Mouse (Mus musculus): Measurements from ENCODE around the gene Krt16. TPM values are rescaled to one million over a fixed set of nuclear protein-coding genes. Genes with fewer than 3 reads are reported as not detected.

The Krt16 gene
- total RNA-seq (2021) = not detected

GRCm38 (mm10) chr11:100248852-100249465 is at the start of gene Krt16:
Gene Krt16, minus strand, starts transcription at chr11:100248902.
- no peak for DNase-seq (ENCODE audit: extremely low spot score in 1 of 2, low spot score in 1 of 2)

GRCm38 (mm10) chr11:100297801-100298200 is 49.1 kb upstream of the Krt16 start:
- DNase-seq (ENCODE audit: extremely low spot score in 1 of 2, low spot score in 1 of 2) = no peak

GRCm38 (mm10) chr11:100295308-100295707 is 46.6 kb upstream of the Krt16 start:
- peak; percentile 76 to 94 for DNase-seq (ENCODE audit: extremely low spot score in 1 of 2, low spot score in 1 of 2)

- no peak for DNase-seq (ENCODE audit: extremely low spot score in 1 of 2, low spot score in 1 of 2)
Measured at GRCm38 (mm10) chr11:100292884-100293283, 44.2 kb upstream of the Krt16 start.

GRCm38 (mm10) chr11:100290235-100290634 is 41.5 kb upstream of the Krt16 start:
- DNase-seq (ENCODE audit: extremely low spot score in 1 of 2, low spot score in 1 of 2) = no peak

- DNase-seq (ENCODE audit: extremely low spot score in 1 of 2, low spot score in 1 of 2) = no peak
Measured at GRCm38 (mm10) chr11:100288942-100289341, 40.2 kb upstream of the Krt16 start.

- DNase-seq (ENCODE audit: extremely low spot score in 1 of 2, low spot score in 1 of 2) = no peak
Measured at GRCm38 (mm10) chr11:100287024-100287423, 38.3 kb upstream of the Krt16 start.

- no peak for DNase-seq (ENCODE audit: extremely low spot score in 1 of 2, low spot score in 1 of 2)
Measured at GRCm38 (mm10) chr11:100284988-100285387, 36.3 kb upstream of the Krt16 start.

GRCm38 (mm10) chr11:100282549-100282948 is 33.8 kb upstream of the Krt16 start:
- DNase-seq (ENCODE audit: extremely low spot score in 1 of 2, low spot score in 1 of 2) = peak; percentile 50 to 87

GRCm38 (mm10) chr11:100281596-100282544 is 33.2 kb upstream of the Krt16 start:
- peak; percentile 88 to 99 for DNase-seq (ENCODE audit: extremely low spot score in 1 of 2, low spot score in 1 of 2)

- DNase-seq (ENCODE audit: extremely low spot score in 1 of 2, low spot score in 1 of 2) = no peak
Measured at GRCm38 (mm10) chr11:100278759-100279158, 30.1 kb upstream of the Krt16 start.

GRCm38 (mm10) chr11:100277726-100278480 is 29.2 kb upstream of the Krt16 start:
- no peak for DNase-seq (ENCODE audit: extremely low spot score in 1 of 2, low spot score in 1 of 2)

GRCm38 (mm10) chr11:100275466-100275865 is 26.8 kb upstream of the Krt16 start:
- DNase-seq (ENCODE audit: extremely low spot score in 1 of 2, low spot score in 1 of 2) = no peak

GRCm38 (mm10) chr11:100274719-100275118 is 26.0 kb upstream of the Krt16 start:
- no peak for DNase-seq (ENCODE audit: extremely low spot score in 1 of 2, low spot score in 1 of 2)

GRCm38 (mm10) chr11:100271878-100272277 is 23.2 kb upstream of the Krt16 start:
- no peak for DNase-seq (ENCODE audit: extremely low spot score in 1 of 2, low spot score in 1 of 2)

GRCm38 (mm10) chr11:100269821-100270332 is 21.2 kb upstream of the Krt16 start, which contains the start of gene Krt42:
Gene Krt42, minus strand, starts transcription at chr11:100269871.
- DNase-seq (ENCODE audit: extremely low spot score in 1 of 2, low spot score in 1 of 2) = no peak

GRCm38 (mm10) chr11:100262058-100262980 is 13.6 kb upstream of the Krt16 start:
- no peak for DNase-seq (ENCODE audit: extremely low spot score in 1 of 2, low spot score in 1 of 2)

GRCm38 (mm10) chr11:100261235-100261605 is 12.5 kb upstream of the Krt16 start:
- DNase-seq (ENCODE audit: extremely low spot score in 1 of 2, low spot score in 1 of 2) = no peak

GRCm38 (mm10) chr11:100260514-100261234 is 12.0 kb upstream of the Krt16 start, which contains the start of gene Krt17:
Gene Krt17, minus strand, starts transcription at chr11:100261029.
- no peak for DNase-seq (ENCODE audit: extremely low spot score in 1 of 2, low spot score in 1 of 2)

Measured in layer of hippocampus, postnatal 25 days (tissue).